Mouse (Mus musculus): Measurements from ENCODE around the gene Cdk4. TPM values are rescaled to one million over a fixed set of nuclear protein-coding genes. Genes with fewer than 3 reads are reported as not detected.

Gene Cdk4
- total RNA-seq, 2 experiments from 2014 or later = 33.5 to 40.5 TPM

GRCm38 (mm10) chr10:127042468-127043115 is 20.7 kb upstream of the Cdk4 start:
- intact Hi-C loops (cut with DNase I) = no loop called here
- H3K27ac ChIP-seq = peak overlapping the region; percentile 88
- no peak for TF ChIP-seq CTCF (IDR thresholded peaks at IDR 0.05)

GRCm38 (mm10) chr10:127043187-127043586 is 20.1 kb upstream of the Cdk4 start:
- H3K4me3 ChIP-seq = no peak overlapping the region
- intact Hi-C loops (cut with DNase I) = no loop called here
- no peak for TF ChIP-seq CTCF (IDR thresholded peaks at IDR 0.05)
- no peak for DNase-seq
- no peak overlapping the region for H3K27ac ChIP-seq

More at GRCm38 (mm10) chr10:127042468-127043115, 20.7 kb upstream of the Cdk4 start:
- H3K4me3 ChIP-seq = peak overlapping the region; percentile 89
- DNase-seq = no peak

- no peak for TF ChIP-seq CTCF (IDR thresholded peaks at IDR 0.05)
- no peak within 1 kb of the TSS for H3K27ac ChIP-seq
- peak within 1 kb of the TSS; percentile 55 for H3K4me3 ChIP-seq
- no peak for DNase-seq
- intact Hi-C loops (cut with DNase I) = no loop called here
Measured at GRCm38 (mm10) chr10:127047954-127048353, 15.4 kb upstream of the Cdk4 start, which contains the start of gene Cyp27b1. TSS of gene Cyp27b1 (plus strand) at chr10:127048250.

- Histone ChIP-seq H3K4me3 (peak overlapping the region; percentile 55), H3K27ac (no peak overlapping the region)
- intact Hi-C loops (cut with DNase I) = no loop called here
- DNase-seq = no peak
- TF ChIP-seq CTCF (IDR thresholded peaks at IDR 0.05) = no peak
Measured at GRCm38 (mm10) chr10:127048608-127049394, 14.5 kb upstream of the Cdk4 start.

- DNase-seq = no peak
- Histone ChIP-seq H3K4me3 (peak overlapping the region; percentile 55), H3K27ac (no peak overlapping the region)
- TF ChIP-seq CTCF (IDR thresholded peaks at IDR 0.05) = peak; percentile 10; the same call in 1 of the 2 replicates
- intact Hi-C loops (cut with DNase I) = no loop called here
Measured at GRCm38 (mm10) chr10:127049395-127050118, 13.8 kb upstream of the Cdk4 start.

- H3K4me3 ChIP-seq = no peak overlapping the region
- intact Hi-C loops (cut with DNase I) = no loop called here
Measured at GRCm38 (mm10) chr10:127050119-127050474, 13.2 kb upstream of the Cdk4 start.

GRCm38 (mm10) chr10:127054646-127055045 is 8.7 kb upstream of the Cdk4 start:
- Histone ChIP-seq H3K4me3 (no peak overlapping the region), H3K27ac (no peak overlapping the region)
- no peak for TF ChIP-seq CTCF (IDR thresholded peaks at IDR 0.05)
- intact Hi-C loops (cut with DNase I) = no loop called here
- no peak for DNase-seq

More at GRCm38 (mm10) chr10:127050119-127050474, 13.2 kb upstream of the Cdk4 start:
- no peak for TF ChIP-seq CTCF (IDR thresholded peaks at IDR 0.05)
- no peak overlapping the region for H3K27ac ChIP-seq
- DNase-seq = no peak

GRCm38 (mm10) chr10:127055406-127055805 is 7.9 kb upstream of the Cdk4 start:
- DNase-seq = no peak
- H3K27ac ChIP-seq = no peak overlapping the region
- H3K4me3 ChIP-seq = no peak overlapping the region
- intact Hi-C loops (cut with DNase I) = no loop called here
- no peak for TF ChIP-seq CTCF (IDR thresholded peaks at IDR 0.05)

- no peak for DNase-seq
- TF ChIP-seq CTCF (IDR thresholded peaks at IDR 0.05) = no peak
- Histone ChIP-seq H3K27ac (no peak overlapping the region), H3K4me3 (no peak overlapping the region)
- intact Hi-C loops (cut with DNase I) = no loop called here
Measured at GRCm38 (mm10) chr10:127056490-127056889, 6.8 kb upstream of the Cdk4 start.

- H3K27ac ChIP-seq = no peak overlapping the region
- intact Hi-C loops (cut with DNase I) = no loop called here
- peak; percentile 99 for TF ChIP-seq CTCF (IDR thresholded peaks at IDR 0.05)
- H3K4me3 ChIP-seq = peak overlapping the region; percentile 89
- DNase-seq = peak; percentile 81
Measured at GRCm38 (mm10) chr10:127058161-127058560, 5.2 kb upstream of the Cdk4 start.

- no peak overlapping the region for H3K27ac ChIP-seq
- intact Hi-C loops (cut with DNase I) = no loop called here
- TF ChIP-seq CTCF (IDR thresholded peaks at IDR 0.05) = no peak
- H3K4me3 ChIP-seq = peak overlapping the region; percentile 89
- no peak for DNase-seq
Measured at GRCm38 (mm10) chr10:127058708-127059107, 4.6 kb upstream of the Cdk4 start.

GRCm38 (mm10) chr10:127059174-127059967 is 4.0 kb upstream of the Cdk4 start:
- intact Hi-C loops (cut with DNase I) = no loop called here
- H3K4me3 ChIP-seq = peak overlapping the region; percentile 89

More at GRCm38 (mm10) chr10:127059174-127059967, 4.0 kb upstream of the Cdk4 start:
- TF ChIP-seq CTCF (IDR thresholded peaks at IDR 0.05) = no peak
- peak overlapping the region; percentile 48 for H3K27ac ChIP-seq
- peak; percentile 24 for DNase-seq
